Mouse (Mus musculus) urinary bladder, postnatal 4 days (tissue): ENCODE data around the gene Rimkla.
A peak's percentile ranks its signal among the peaks of the same experiment; 100 is the strongest.
"Not testable (repeated sequence)": the region's sequence is repeated elsewhere in the genome, so short reads cannot be mapped to it uniquely, and the experiment has no call there.

Experiments used
- DNase-seq, 2 experiments: peaks; one replicate each; pipeline ENCODE4 v3.0.0; 2021 to 2022; ENCODE audit warnings: low spot score in 2 of 2

The Rimkla gene

GRCm38 (mm10) chr4:119492291-119492932 is at the start of gene Rimkla:
Gene Rimkla (minus strand): TSS chr4:119492628.
- peak; percentile 43 to 64 for DNase-seq

DNA sequence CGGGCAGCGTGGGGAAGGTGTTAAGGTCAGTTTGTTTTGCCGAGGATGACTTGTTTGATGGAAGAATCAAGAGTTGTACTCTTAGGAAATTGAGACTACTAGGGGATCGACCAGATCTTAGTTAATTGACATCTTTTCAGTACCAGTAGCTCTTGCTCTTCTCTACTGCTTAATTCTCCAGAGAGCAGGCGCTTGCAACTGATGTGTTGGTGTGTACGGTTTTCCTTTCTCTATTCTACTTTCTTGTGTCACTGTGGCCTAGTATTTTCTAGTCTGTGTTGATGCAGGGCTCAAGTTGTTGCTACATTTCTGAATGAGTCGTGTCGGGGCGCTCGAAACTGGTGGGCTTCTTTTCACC is 48.1 kb upstream of the Rimkla start:
- DNase-seq: no peak

DNA sequence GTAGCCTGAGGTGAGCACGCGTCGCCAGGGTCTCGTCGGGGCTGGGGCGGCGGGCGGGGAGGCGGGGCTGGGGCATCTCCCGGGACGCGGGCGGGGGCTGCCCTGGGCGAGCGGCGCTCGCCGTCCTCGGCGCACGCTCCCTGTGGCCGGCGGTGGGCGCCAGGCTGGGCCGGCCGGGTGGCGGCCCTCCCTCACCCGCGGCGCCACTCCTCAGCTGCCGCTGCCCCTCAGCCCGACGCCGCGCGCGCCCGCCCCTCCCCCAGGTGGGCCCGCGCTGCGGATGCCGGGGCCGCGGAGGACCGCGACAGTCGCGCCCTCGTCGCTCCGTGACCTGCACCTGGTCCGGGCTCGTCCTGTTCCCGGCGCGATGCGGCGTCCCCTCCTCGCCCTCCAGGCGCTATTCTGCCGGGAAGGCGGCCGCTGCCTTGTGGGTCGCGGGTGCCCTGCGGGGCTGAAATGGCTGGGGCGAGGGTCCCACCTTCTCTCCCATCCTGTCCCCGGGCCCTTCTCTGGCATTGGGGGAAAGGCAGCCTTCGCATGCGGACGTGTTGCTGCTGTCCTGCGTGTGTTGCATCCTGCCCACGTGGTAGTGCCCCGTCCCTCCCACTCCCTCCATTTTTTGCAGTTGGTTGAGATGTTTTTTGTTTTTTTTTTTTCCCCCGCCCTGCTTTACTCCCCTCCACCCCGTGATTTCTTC is 47.6 kb upstream of the Rimkla start:
- peak in 1 of 2 experiments; percentile 49 for DNase-seq

DNA sequence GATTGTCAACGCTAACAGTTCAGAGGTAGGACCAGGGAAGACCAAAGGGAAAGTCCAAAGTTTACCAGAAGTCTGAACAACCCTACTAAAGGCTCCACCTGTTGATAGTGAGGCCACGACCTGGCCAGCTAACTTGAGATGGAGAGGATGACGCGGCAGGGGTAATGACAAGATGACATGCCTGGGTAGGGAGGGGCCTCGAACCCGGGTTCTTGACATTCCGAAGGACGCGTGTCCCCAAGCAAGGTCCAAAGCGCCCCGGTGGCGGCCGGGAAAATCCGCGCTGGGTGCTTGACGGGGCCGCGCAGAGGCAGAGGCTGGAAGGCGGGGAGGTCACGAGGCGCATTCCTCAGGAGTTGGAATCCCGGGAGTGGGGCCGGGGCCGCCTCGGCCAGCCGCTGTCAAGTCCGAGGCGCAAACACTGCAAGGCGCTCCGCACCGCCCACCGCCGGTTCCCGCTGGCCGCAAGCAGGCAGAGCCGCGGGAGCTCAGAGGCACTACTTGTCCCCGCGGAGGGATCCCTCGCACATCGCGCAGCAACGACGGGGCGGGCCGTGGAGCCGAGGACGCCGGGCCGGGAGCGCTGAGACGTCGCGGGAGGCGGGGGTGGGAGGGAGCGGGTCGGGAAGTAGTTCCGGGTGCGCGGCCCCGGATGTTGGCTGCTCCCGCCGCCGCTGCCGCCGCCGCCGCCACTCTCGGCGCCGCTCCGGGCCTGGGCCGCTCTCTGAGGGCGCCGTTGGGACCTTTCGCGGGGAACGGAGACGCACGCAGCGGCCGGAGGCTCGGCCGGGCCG is 46.8 kb upstream of the Rimkla start, which contains the start of gene Frg2f1:
Gene Frg2f1 (minus strand): TSS at position 499 of the 794 bp plus-strand sequence.
- DNase-seq: peak; percentile 94 to 96

- no peak for DNase-seq
Measured at GRCm38 (mm10) chr4:119537436-119537835, 45.0 kb upstream of the Rimkla start.

DNA sequence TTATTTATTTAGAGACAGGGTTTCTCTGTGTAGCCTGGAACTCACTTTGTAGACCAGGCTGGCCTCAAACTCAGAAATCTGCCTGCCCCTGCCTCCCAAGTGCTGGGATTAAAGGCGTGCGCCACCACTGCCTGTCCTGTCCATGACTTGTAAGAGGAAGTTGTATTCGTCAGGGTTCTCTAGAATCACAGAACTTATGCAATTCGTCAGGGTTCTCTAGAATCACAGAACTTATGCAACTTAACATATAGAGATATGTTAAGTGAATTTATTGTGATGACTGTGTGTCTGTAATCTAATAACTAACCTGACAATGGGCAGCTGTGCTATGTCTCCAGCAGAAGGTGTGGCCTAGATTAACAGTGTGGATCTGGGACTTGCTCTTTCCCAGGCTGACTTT is 44.2 kb upstream of the Rimkla start, which contains the start of gene Foxj3:
Gene Foxj3 (plus strand): TSS at position 390 of the 400 bp plus-strand sequence.
- DNase-seq: not testable (repeated sequence)

GRCm38 (mm10) chr4:119535103-119535502 is 42.7 kb upstream of the Rimkla start:
- DNase-seq: no peak

DNA sequence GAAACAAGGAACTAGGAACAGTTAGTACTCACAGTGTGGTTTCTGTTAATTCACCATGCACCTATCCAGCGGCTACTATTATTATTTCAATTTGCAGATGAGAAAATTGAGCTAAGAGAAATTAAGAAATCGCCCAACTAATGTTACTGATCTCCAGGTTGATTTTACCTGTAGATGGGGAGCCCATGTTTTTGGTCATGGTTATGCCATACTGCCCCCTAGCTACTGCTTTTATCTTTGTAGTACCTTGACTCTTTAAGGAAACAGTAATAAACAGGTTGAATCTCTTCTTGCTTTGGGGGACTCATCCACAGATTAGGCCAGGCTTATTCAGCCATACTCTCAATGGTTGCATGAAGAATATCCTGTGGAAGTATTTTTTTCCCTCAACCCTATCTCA is 39.4 kb upstream of the Rimkla start:
- DNase-seq: no peak

- no peak for DNase-seq
Measured at GRCm38 (mm10) chr4:119526329-119526845, 34.0 kb upstream of the Rimkla start.

- DNase-seq: no peak
Measured at GRCm38 (mm10) chr4:119524466-119524865, 32.0 kb upstream of the Rimkla start.

DNA sequence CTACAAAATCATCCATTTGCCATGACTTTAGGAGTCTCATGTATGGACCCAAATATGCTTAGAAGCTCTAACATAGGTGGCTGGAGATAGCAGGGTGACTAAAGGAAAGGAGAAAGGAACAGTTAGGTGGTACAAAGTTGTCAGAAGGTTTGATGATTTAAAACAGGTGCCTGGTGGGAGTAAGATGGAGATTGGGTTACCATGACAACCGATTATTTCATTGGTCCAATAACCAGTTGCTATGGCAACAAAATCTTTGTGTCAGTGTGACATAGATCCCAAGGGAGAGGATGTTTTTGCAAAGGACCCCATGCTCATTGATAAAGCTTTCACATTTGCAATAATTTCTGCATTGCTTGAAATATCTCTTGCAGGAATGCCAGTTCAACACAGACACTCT is 31.6 kb upstream of the Rimkla start:
- DNase-seq: no peak

DNA sequence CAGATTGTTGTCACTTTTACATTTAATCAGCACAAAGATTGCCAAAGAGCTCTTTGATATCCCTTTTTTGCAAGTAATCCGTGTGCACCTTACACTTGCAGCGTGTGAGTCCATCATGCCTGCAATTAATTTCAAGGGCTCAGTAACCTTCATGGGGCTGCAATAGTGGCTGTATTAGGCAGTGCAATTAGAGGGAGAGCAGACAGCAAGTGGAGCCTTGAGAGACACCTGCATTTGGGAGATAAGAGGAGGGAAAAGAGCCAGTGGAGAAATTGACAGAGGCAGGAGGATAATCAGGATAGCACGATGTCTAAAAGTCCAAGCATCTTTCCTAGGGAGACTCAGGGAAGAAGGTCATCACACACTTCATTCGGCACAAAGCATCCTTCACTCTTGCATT is 31.1 kb upstream of the Rimkla start:
- DNase-seq: no peak

DNA sequence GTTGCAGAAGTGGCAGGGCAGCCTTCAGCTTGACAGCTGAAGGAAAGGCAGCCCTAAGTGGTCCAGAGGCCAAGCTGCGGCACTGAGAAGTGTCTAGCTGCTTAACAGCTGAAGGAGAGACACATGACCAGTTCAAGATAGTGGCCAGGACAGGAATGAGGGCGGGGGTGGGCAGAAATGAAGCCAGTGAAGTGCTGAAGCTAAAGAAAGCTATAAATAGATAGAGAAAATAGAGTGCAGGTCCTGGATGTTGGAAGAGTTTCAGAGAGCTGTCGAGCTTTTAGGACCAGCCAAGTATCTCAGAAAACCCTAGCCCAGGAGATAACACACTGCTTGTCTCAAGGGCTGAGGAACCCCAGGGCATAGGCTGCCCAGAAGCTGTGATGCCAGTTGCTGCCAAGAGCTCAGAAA is 20.3 kb upstream of the Rimkla start:
- no peak for DNase-seq

- DNase-seq: no peak
Measured at GRCm38 (mm10) chr4:119511591-119511990, 19.2 kb upstream of the Rimkla start.

- DNase-seq: no peak
Measured at GRCm38 (mm10) chr4:119498319-119498848, 6.0 kb upstream of the Rimkla start.

DNA sequence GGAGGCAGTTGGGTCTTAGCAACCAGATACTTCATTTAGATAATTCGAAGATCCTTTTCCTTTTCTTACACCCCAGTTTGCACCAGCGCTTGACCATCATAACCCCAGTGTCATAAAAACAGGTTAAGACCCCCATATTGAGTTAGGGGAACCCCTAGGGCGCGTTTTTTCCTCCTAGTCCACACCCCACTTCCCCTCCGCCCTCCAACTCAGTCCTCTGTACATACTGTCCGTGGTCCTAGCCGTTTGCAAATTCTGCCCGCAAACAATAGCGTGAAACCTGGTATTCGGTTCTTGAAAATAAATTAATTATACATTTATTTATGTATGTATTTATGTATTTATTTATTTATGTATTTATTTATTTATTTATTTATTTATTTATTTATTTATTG is 502 bp upstream of the Rimkla start:
- DNase-seq: no peak

GRCm38 (mm10) chr4:119490806-119491205 is 1.6 kb downstream of the Rimkla start:
- no peak for DNase-seq

GRCm38 (mm10) chr4:119489666-119490065 is 2.8 kb downstream of the Rimkla start:
- DNase-seq: no peak

DNA sequence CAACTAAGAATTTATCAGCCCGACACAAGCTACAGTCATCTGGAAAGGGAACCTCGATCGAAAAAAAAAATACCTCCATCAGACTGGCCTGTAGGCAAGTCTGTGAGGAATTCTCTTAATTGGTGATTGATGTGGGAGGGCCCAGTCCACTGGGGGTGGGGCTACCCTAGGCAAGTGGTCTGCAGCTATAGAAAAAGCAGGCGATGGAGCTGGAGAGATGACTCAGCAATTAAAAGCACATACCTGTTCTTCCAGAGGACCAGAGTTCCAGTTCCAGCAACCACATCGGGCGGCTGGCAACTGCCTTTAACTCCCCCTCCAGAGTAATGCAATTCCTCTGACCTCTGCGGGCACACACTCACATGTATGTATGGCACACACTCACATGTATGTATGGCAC is 7.5 kb downstream of the Rimkla start:
- no peak for DNase-seq

GRCm38 (mm10) chr4:119483051-119483450 is 9.4 kb downstream of the Rimkla start:
- DNase-seq: no peak

DNA sequence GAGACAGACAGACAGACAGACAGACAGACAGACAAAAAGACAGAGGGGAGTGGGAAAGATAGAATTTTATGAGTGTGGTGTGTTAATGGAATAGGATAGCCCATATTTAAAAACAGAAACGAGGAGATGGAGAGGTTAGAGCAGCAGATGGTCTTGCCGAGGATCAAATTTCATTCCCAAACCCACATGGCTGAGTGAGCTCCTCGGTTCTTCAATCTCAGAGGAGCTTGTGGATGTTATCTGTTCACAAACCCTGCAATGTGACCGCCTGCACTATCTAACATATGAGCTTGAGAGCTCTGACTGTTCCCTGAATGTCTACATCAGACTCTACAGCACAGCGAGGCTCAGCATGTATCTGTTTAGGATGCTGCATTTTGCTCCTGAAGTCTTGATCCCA is 19.3 kb downstream of the Rimkla start:
- no peak for DNase-seq

DNA sequence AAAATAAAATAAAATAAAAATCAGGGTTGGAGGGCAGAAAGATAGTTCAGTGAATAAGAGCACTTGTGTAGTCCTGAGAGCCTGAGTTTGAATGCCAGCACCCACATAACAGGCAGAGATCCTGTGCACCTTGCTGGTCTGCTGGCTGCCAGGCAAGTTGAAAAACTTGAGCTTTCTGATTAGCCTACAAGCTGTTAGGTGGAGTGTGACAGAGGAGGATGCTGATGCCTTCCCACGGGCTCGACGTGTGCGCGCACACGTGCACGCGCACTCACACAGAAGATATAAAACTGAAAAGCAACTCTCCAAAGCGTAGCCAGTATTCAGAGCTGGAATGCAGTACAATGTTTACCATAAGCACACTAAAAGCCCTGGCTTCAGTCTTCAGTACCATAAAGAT is 19.9 kb downstream of the Rimkla start:
- no peak for DNase-seq
